Mouse (Mus musculus) spleen, postnatal 14 days (tissue): Measurements from ENCODE around the gene Ephb2.
A peak's percentile ranks its signal among the peaks of the same experiment; 100 is the strongest.

ENCODE experiments used
- DNase-seq, 2 experiments: peaks; one replicate each; pipeline ENCODE4 v3.0.0; 2021 to 2022; ENCODE audit warnings: low spot score in 2 of 2

The Ephb2 gene

DNA sequence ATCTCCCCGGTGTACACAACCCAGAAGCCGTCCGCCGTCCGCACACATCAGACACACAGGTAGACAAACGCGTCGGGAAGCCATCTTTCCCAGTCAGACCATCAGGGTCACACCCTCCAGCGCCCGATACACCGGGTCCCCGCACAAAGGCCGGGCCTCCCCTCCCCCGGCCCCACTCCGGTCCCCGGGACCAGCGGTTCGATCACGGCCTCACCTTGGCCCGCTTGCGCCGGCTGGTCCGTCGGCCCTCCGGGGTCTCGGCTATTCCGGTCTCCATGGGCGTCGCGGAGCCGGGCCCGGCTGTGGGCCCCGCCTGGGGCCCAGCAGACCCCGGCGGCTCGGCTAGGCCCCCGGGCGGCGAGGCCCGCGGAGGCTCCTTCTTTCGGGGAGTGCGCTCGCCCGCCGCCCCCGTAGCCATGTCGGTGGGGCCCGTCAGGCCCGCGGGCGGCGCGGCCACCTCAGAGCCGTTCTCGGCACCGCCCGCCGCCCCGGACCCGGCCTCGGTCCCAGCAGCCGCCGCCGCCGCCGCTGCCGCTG lies 233.7 kb downstream of the Ephb2 start:
- peak; percentile 19 to 30 for DNase-seq

GRCm38 (mm10) chr4:136601476-136601875 lies 234.3 kb downstream of the Ephb2 start:
- DNase-seq: peak in 1 of 2 experiments; percentile 40

DNA sequence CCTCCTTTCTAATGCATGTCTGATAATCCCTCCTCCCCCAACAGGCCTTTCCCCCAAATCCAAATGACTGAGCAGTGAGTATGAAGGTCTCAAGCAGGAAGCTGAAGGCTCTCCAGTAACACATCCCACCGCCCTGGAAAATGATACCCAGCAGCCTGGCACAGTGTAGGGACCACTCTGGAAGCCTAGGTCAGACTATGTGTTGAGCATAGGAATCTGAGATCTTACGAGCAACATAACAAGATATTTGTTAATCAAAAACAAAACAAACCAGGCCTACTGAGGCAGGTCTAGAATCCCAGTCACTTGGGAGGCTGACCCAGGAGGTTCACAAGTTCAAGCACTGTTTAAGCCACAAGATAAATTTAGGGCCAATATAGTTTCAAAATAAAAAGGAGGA lies 235.3 kb downstream of the Ephb2 start:
- DNase-seq: no peak

GRCm38 (mm10) chr4:136599869-136600268 lies 235.9 kb downstream of the Ephb2 start:
- no peak for DNase-seq

GRCm38 (mm10) chr4:136598268-136598876 lies 237.4 kb downstream of the Ephb2 start:
- DNase-seq: no peak
